Mouse (Mus musculus) right cerebral cortex, postnatal 25 days (tissue): ENCODE data around the gene Tlnrd1.

Experiments used
- DNase-seq: peaks from one replicate; pipeline ENCODE4 v3.0.0; 2022

Tlnrd1 gene

DNA sequence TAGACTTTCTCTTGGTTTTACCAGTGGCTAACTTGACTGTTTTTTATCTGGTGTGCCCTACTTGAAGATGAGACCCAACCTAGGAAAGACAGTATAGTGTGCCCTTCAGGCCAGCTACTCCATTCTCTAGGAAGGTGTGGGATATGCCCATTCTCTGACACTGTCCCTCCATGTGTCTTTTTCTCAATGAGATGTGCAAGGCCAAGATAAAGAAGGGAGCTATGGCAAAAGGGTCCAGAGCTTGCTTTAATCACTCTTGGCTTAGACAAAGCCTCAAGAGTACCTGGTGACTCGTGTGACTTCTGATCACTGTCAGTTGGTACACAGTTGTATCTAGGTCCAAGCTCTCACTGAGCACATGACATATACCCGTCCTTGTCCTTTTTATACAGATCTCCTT lies 44.0 kb downstream of the Tlnrd1 start:
- no peak for DNase-seq

GRCm38 (mm10) chr7:83838525-83839224 lies 45.4 kb downstream of the Tlnrd1 start:
- no peak for DNase-seq
